Mouse (Mus musculus): Measurements from ENCODE around the gene Sdccag8.

DNA sequence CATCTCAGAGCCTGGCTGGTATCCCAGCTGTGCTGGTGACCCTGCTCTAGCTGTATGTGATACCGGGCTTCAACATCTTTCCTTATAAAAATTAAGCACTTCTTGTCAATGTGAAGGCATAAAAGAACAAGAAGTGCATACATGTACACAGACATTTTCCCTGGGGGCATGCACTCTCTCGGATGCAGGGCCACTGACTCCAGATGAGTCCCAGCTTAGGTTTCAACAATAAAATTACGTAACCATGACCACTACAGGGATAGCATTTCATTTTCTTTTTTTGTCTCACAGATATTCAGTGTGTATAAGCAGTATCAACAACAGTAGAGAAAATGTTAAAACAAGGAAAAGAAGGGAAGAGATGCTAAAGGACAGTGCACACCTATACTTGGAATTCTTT is 216.2 kb downstream of the Sdccag8 start:
- TF ChIP-seq CTCF (conservative IDR thresholded peaks at IDR 0.05; ENCODE audit: insufficient read depth, insufficient read length, low read depth, low read length), result no peak
- no peak for TF ChIP-seq POLR2A (IDR thresholded peaks at IDR 0.05; ENCODE audit: low read depth, low read length)
